Mouse (Mus musculus) hindbrain, postnatal 0 days (tissue): ENCODE results near the gene Sphk2. TPM values are rescaled to one million over a fixed set of nuclear protein-coding genes. Genes with fewer than 3 reads are reported as not detected.
A peak's percentile ranks its signal among the peaks of the same experiment; 100 is the strongest.

Source experiments
- ATAC-seq: fragments of 200-750 bp; cut with Nextera tagmentation; 2 replicates; pipeline ENCODE4 v1.8.0; 2017; ENCODE audit warnings: mild to moderate bottlenecking, moderate TSS enrichment, moderate library complexity
- DNase-seq: peaks from one replicate; pipeline ENCODE4 v3.0.0-alpha.2; 2015; ENCODE audit warnings: low spot score
- H3K27ac ChIP-seq: fragments of 300-500 bp; sonication (generic); 2 replicates; pipeline ENCODE4 v1.5.1; 2014; ENCODE audit warnings: mild to moderate bottlenecking
- H3K27me3 ChIP-seq: fragments of 300-500 bp; sonication (generic); 2 replicates; pipeline ENCODE4 v1.6.1; 2014; ENCODE audit warnings: low read length, mixed read lengths; ENCODE audit not compliant: insufficient read depth
- H3K36me3 ChIP-seq: fragments of 300-500 bp; sonication (generic); 2 replicates; pipeline ENCODE4 v1.6.1; 2014; ENCODE audit warnings: low read length, mixed read lengths; ENCODE audit not compliant: insufficient read depth
- H3K4me1 ChIP-seq: fragments of 300-500 bp; sonication (generic); 2 replicates; pipeline ENCODE4 v1.6.1; 2014; ENCODE audit warnings: antibody characterized with exemption, low read length, mixed read lengths; ENCODE audit not compliant: insufficient read depth
- H3K4me2 ChIP-seq: fragments of 300-500 bp; sonication (generic); 2 replicates; pipeline ENCODE4 v1.6.1; 2014; ENCODE audit warnings: low read depth, mild to moderate bottlenecking, low read length, moderate library complexity, mixed read lengths
- H3K4me3 ChIP-seq: fragments of 300-500 bp; sonication (generic); 2 replicates; pipeline ENCODE4 v1.5.1; 2014; ENCODE audit warnings: low read length
- H3K9ac ChIP-seq: fragments of 300-500 bp; sonication (generic); replicated peaks from 2 replicates; pipeline ENCODE4 v1.6.1; 2014; ENCODE audit warnings: mild to moderate bottlenecking, low read length, moderate library complexity, mixed read lengths
- H3K9me3 ChIP-seq: fragments of 300-500 bp; sonication (generic); 2 replicates; pipeline ENCODE4 v1.6.1; 2016; ENCODE audit warnings: low read length, mixed read lengths
- CTCF ChIP-seq: IDR thresholded peaks from 2 replicates; pipeline ENCODE4 v1.5.1; 2016; ENCODE audit warnings: antibody characterized with exemption, control low read depth, low read depth
- WGBS: fragments of 180-500 bp; shearing (Covaris S2); extraction: QIAGEN DNeasy Blood & Tissue Kit; methylation state at CpG from one replicate; pipeline ENCODE4 v1.1.7; 2014; 5-methylcytosine and 5-hydroxymethylcytosine counted together
- polyA plus RNA-seq: library from polyadenylated mRNA; unstranded; fragments of >200 nt; fragmentation: Nextera tagmentation; extraction: Ambion mirVana; gene quantifications from 2 replicates; pipeline ENCODE4 v1.2.1, GENCODE M21; 2015
- total RNA-seq: library from RNA; depleted of rRNA; stranded (reverse); fragments of >200 nt; gene quantifications from 2 replicates; pipeline ENCODE4 v1.2.3, GENCODE M21; 2014

The Sphk2 gene
- total and polyA plus RNA-seq, 2 experiments from 2014 or later: 18.5 to 31.6 TPM

DNA sequence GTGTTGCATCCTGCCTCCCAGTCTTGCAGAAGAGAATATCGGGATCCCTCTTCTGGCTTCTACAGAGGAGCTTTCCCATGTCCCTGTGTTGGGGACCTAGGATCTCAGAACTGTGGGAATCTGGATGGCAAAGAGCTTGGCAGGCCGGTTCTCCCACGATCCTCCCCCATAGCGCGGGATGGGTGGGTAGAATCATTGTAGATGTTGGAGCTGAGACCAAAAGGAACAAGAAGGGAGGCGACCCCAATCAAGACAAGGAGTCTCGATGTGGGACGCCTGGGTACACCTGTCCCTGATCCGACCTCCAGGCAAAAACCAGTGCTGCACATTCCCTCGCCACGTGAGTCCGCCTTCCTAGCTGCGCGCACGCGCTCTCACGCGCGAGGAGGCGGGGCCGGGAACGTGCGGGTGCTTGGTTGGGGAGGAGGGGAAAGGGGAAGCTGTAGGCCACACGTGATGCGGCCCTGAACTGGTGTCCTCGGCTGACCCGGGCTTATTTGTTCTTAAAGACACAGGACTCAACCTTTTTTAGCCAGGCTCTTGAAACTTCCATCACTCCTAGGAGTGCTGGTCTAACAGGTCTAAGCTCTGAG lies 10.3 kb downstream of the Sphk2 start:
- ATAC-seq: peak; percentile 16

DNA sequence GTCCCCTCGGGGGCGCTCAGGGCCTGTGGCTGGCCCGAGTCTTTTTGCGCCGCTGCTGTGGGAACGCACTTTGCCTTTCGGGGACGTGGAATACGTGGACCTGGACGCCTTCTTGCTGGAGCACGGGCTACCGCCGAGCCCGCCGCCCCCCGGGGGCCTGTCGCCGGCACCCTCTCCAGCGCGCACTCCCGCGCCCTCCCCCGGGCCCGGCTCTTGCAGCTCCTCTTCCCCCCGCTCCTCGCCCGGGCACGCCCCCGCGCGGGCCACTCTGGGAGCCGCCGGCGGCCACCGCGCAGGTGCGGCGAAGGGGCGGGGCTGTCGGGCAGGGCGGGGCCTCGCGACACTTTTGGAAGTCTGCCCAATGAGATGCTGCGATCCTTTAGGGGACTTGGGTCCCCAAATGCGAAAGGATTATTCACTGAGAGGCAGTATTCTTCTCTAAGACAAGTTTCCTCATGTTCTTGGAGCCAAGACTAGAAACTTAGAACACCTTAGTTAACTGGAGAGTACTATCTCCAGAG lies 11.0 kb downstream of the Sphk2 start:
- H3K9me3 ChIP-seq: no peaks in the 10 kb centered on the region
- DNase-seq (peak; percentile 91), ATAC-seq (no peak; the same call in 1 of the 2 replicates)
- H3K9ac ChIP-seq: peak overlapping the region; percentile 63
- no peak for TF ChIP-seq CTCF
- H3K27me3 ChIP-seq: no peaks in the 10 kb centered on the region
- peak overlapping the region; percentile 82 for H3K27ac ChIP-seq
- under 1% methylated on average over 41 of the region's 45 CpGs for WGBS
- H3K4me1 ChIP-seq: peaks cover 42% of the 10 kb centered on the region
- peak overlapping the region; percentile 90 for H3K4me2 ChIP-seq
- H3K4me3 ChIP-seq: peak overlapping the region; percentile 49
- H3K36me3 ChIP-seq: peaks cover 10% of the 10 kb centered on the region

More for the DNA sequence above, 10.3 kb downstream of the Sphk2 start:
- Histone ChIP-seq H3K4me2 (peak overlapping the region; percentile 90), H3K4me3 (peak overlapping the region; percentile 49), H3K4me1 (peaks cover 42% of the 10 kb centered on the region), H3K9ac (peak overlapping the region; percentile 9), H3K9me3 (no peaks in the 10 kb centered on the region), H3K27ac (peak overlapping the region; percentile 82), H3K36me3 (peaks cover 17% of the 10 kb centered on the region), H3K27me3 (no peaks in the 10 kb centered on the region)
- no peak for TF ChIP-seq CTCF
- peak; percentile 94 for DNase-seq
- under 1% methylated on average over 27 of the region's 27 CpGs for WGBS

DNA sequence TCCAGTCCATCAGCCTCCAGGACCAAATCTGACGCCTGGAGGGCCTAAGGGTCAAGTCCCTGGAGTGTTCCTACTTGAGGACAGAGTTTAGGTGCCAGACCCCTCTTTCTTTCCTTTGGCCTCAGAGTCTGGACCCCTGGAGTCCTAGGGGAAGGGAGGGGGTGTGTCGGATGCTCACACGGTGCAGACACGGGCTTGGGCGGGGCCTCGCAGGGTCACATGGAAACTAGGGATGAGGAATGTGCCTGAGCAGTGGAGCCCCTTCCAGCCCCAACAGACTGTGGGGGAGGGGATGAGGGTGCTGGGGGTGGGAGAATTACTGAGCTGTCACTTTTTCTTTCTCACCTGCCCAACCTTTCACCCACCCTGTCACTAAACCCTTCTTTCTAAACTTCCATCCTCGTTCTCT lies 11.9 kb downstream of the Sphk2 start:
- TF ChIP-seq CTCF: no peak
- Histone ChIP-seq H3K4me1 (peaks cover 48% of the 10 kb centered on the region), H3K36me3 (peaks cover 4% of the 10 kb centered on the region), H3K9ac (peak overlapping the region; percentile 63; the same call in 1 of the 2 replicates), H3K27me3 (no peaks in the 10 kb centered on the region), H3K27ac (peak overlapping the region; percentile 82), H3K9me3 (no peaks in the 10 kb centered on the region), H3K4me2 (peak overlapping the region; percentile 90), H3K4me3 (peak overlapping the region; percentile 49)
- DNase-seq (peak; percentile 39), ATAC-seq (no peak)
- WGBS: 0% methylated on average over 7 of the region's 7 CpGs

GRCm38 (mm10) chr7:45705443-45705864 lies 12.3 kb downstream of the Sphk2 start:
- Histone ChIP-seq H3K9me3 (no peaks in the 10 kb centered on the region), H3K4me2 (peak overlapping the region; percentile 90), H3K27ac (peak overlapping the region; percentile 82), H3K27me3 (no peaks in the 10 kb centered on the region), H3K4me1 (peaks cover 48% of the 10 kb centered on the region), H3K4me3 (peak overlapping the region; percentile 49), H3K9ac (peak overlapping the region; percentile 63), H3K36me3 (peaks cover under 1% of the 10 kb centered on the region; the same call in 1 of the 2 replicates)
- DNase-seq: no peak
- under 1% methylated on average over 21 of the region's 21 CpGs for WGBS
- ATAC-seq: no peak
- no peak for TF ChIP-seq CTCF

DNA sequence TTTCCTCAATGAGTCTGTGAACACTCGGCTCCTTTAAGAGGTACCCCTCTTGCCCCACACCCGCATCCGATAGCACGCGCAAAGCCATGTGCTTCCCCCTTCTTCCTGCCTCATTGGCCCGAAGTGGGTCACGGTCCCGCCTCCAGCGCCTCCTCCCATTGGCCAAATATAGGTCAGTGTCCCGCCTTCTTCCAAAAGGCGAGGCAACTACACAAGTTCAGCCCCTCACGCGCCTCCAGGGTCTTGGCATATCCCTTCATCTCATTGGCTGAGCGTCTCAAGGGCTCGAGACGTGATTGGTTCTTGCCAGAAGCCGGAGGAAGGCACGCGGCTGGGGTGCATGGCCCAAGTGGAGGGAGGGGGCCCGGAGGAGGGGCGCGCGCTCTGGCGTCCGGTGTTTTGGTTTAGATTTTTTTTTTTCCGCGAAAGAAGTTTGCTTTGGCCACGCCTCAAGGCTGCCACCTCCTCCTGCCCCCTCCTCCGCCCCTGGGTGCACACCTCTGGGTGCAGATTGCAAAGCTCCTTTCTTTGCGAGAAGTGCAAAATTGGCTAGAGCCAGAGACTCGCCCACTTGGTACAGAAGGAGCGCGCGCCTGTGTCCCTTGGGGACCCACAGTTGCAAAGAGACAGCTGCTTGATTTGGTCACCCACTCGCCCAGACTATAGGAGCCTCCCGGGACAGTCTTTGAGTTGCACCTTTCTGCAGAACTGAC lies 12.9 kb downstream of the Sphk2 start, which contains the start of gene Dbp:
TSS of gene Dbp (plus strand) at position 359 of the 713 bp plus-strand sequence.
- peak within 1 kb of the TSS; percentile 90 for H3K4me2 ChIP-seq
- H3K9me3 ChIP-seq: no peaks in the 10 kb centered on the region
- peak within 1 kb of the TSS; percentile 93 for H3K27ac ChIP-seq
- no peak for TF ChIP-seq CTCF
- H3K4me3 ChIP-seq: peak within 1 kb of the TSS; percentile 49
- H3K9ac ChIP-seq: peak within 1 kb of the TSS; percentile 63
- DNase-seq (peak; percentile 99), ATAC-seq (peak; percentile 87)
- H3K27me3 ChIP-seq: no peaks in the 10 kb centered on the region
- peaks cover 52% of the 10 kb centered on the region for H3K4me1 ChIP-seq
- under 1% methylated on average over 36 of the region's 36 CpGs for WGBS
- no peaks in the 10 kb centered on the region for H3K36me3 ChIP-seq

- Histone ChIP-seq H3K9ac (peak overlapping the region; percentile 55), H3K9me3 (no peaks in the 10 kb centered on the region), H3K36me3 (no peaks in the 10 kb centered on the region), H3K4me3 (peak overlapping the region; percentile 49), H3K27me3 (no peaks in the 10 kb centered on the region), H3K4me2 (peak overlapping the region; percentile 90), H3K4me1 (peaks cover 45% of the 10 kb centered on the region), H3K27ac (peak overlapping the region; percentile 93)
- TF ChIP-seq CTCF: no peak
- ATAC-seq (peak; percentile 76), DNase-seq (peak; percentile 92)
- WGBS: under 1% methylated on average over 13 of the region's 13 CpGs
Measured at GRCm38 (mm10) chr7:45704046-45704559, 13.7 kb downstream of the Sphk2 start.
